8 mouse cellular contexts compared by ENCODE assay signal in genomic region chr12:99883000-99883712, GRCm38 (mm10). TPM values are rescaled to one million over a fixed set of nuclear protein-coding genes. Genes with fewer than 3 reads are reported as not detected.
A peak's percentile ranks its signal among the peaks of the same experiment; 100 is the strongest.
DNase-seq lines count a peak whose midpoint lies in the region; ATAC-seq lines count a peak whose summit lies in the region.

No protein-coding gene starts in this region.

- H3K4me2 ChIP-seq in heart, embryonic 16.5 days (ENCODE audit: low read depth, low read length), result peak overlapping the region; percentile 63
- H3K4me2 ChIP-seq in liver, embryonic 15.5 days, result peak overlapping the region; percentile 99
- H3K4me2 ChIP-seq in neural tube, embryonic 12.5 days (replicated peaks), result peak overlapping the region; percentile 86

- peaks cover 20% of the 10 kb centered on the region for H3K36me3 ChIP-seq in forebrain, embryonic 10.5 days (replicated peaks)
- no peaks in the 10 kb centered on the region for H3K36me3 ChIP-seq in heart, embryonic 16.5 days (ENCODE audit: control insufficient read depth, insufficient read depth)
- H3K36me3 ChIP-seq in liver, embryonic 15.5 days (replicated peaks), result 0 out of 2 replicates have a peak, but pooled peaks cover 3% of the 10 kb centered on the region
- H3K36me3 ChIP-seq in neural tube, embryonic 12.5 days, result peaks cover 3% of the 10 kb centered on the region; the same call in 1 of the 2 replicates

- H3K4me3 ChIP-seq in forebrain, embryonic 10.5 days, result peak overlapping the region; percentile 85
- H3K4me3 ChIP-seq in heart, embryonic 16.5 days (ENCODE audit: low read length), result peak overlapping the region; percentile 69
- peak overlapping the region; percentile 81 for H3K4me3 ChIP-seq in liver, embryonic 15.5 days (replicated peaks)
- peak overlapping the region; percentile 80 for H3K4me3 ChIP-seq in neural tube, embryonic 12.5 days

- peaks cover 36% of the 10 kb centered on the region for H3K4me1 ChIP-seq in forebrain, embryonic 10.5 days
- H3K4me1 ChIP-seq in heart, embryonic 16.5 days (ENCODE audit: control insufficient read depth, insufficient read depth, low read length), result peaks cover 15% of the 10 kb centered on the region
- peaks cover 31% of the 10 kb centered on the region for H3K4me1 ChIP-seq in liver, embryonic 15.5 days (replicated peaks)
- peaks cover 20% of the 10 kb centered on the region for H3K4me1 ChIP-seq in neural tube, embryonic 12.5 days

- peak overlapping the region; percentile 81 for H3K9ac ChIP-seq in heart, embryonic 16.5 days (ENCODE audit: low read length)
- H3K9ac ChIP-seq in liver, embryonic 15.5 days, result peak overlapping the region; percentile 82
- peak overlapping the region; percentile 88; the same call in 1 of the 2 replicates for H3K9ac ChIP-seq in neural tube, embryonic 12.5 days

- H3K27ac ChIP-seq in forebrain, embryonic 10.5 days, result peak overlapping the region; percentile 97
- H3K27ac ChIP-seq in heart, embryonic 16.5 days (ENCODE audit: low read length), result peak overlapping the region; percentile 95; the same call in 1 of the 2 replicates
- peak overlapping the region; percentile 93 for H3K27ac ChIP-seq in liver, embryonic 15.5 days (replicated peaks)
- H3K27ac ChIP-seq in neural tube, embryonic 12.5 days, result no peak overlapping the region

- no peaks in the 10 kb centered on the region; the same call in 1 of the 2 replicates for H3K9me3 ChIP-seq in forebrain, embryonic 10.5 days
- H3K9me3 ChIP-seq in heart, embryonic 16.5 days (replicated peaks; ENCODE audit: control insufficient read depth, low read length), result no peaks in the 10 kb centered on the region
- H3K9me3 ChIP-seq in liver, embryonic 15.5 days (replicated peaks), result no peaks in the 10 kb centered on the region
- no peaks in the 10 kb centered on the region for H3K9me3 ChIP-seq in neural tube, embryonic 12.5 days

- peak; percentile 82 to 86 for DNase-seq in CD8-positive naive resting alpha-beta T cell, adult 2 months (ENCODE audit: low read depth in 2 of 2, low spot score in 2 of 2)
- peak; percentile 98 for DNase-seq in c-Kit-positive CD71-negative TER-119-negative erythroid progenitor cells, embryonic 14.5 days (ENCODE audit: low read depth)
- DNase-seq in forebrain, embryonic 10.5 days (ENCODE audit: extremely low spot score, low spot score), result peak; percentile 95
- DNase-seq in kidney, postnatal 36 days, result peak; percentile 91 to 93
- DNase-seq in telencephalon, adult 2 months (ENCODE audit: low read depth, low spot score), result peak; percentile 84

- under 1% methylated on average over 38 of the region's 38 CpGs for WGBS in forebrain, embryonic 10.5 days
- under 1% methylated on average over 38 of the region's 38 CpGs for WGBS in heart, embryonic 16.5 days
- under 1% methylated on average over 38 of the region's 38 CpGs for WGBS in liver, embryonic 15.5 days (ENCODE audit: insufficient replicate concordance)
- under 1% methylated on average over 38 of the region's 38 CpGs for WGBS in neural tube, embryonic 12.5 days

- ATAC-seq in heart, embryonic 16.5 days (replicated peaks; ENCODE audit: extremely low read depth, insufficient read depth, low FRiP score), result peak; percentile 91
- ATAC-seq in liver, embryonic 15.5 days (ENCODE audit: insufficient read depth), result peak; percentile 86
- peak; percentile 94 for ATAC-seq in neural tube, embryonic 12.5 days (ENCODE audit: low FRiP score, low read depth)

- H3K27me3 ChIP-seq in forebrain, embryonic 10.5 days (ENCODE audit: poor library complexity, severe bottlenecking), result no peaks in the 10 kb centered on the region
- H3K27me3 ChIP-seq in heart, embryonic 16.5 days (ENCODE audit: control insufficient read depth, insufficient read depth, low read length), result no peaks in the 10 kb centered on the region
- no peaks in the 10 kb centered on the region for H3K27me3 ChIP-seq in liver, embryonic 15.5 days
- no peaks in the 10 kb centered on the region for H3K27me3 ChIP-seq in neural tube, embryonic 12.5 days (replicated peaks)

RNA-seq across cellular contexts. Expression of gene Efcab11, which starts 1.1 kb away (rescaled TPM):
- polyA plus RNA-seq in forebrain, embryonic 10.5 days (2016; fragmentation: Nextera tagmentation; extraction: Ambion mirVana), result 24.9 and 25.0 TPM in 2 replicates
- polyA plus RNA-seq in heart, embryonic 16.5 days (2015; fragmentation: Nextera tagmentation; extraction: Ambion mirVana), result 8.8 and 9.7 TPM in 2 replicates
- 4.4 and 5.4 TPM in 2 replicates for polyA plus RNA-seq in liver, embryonic 15.5 days (2015; fragmentation: Nextera tagmentation; extraction: Ambion mirVana)
- 11.2 and 11.6 TPM in 2 replicates for polyA plus RNA-seq in neural tube, embryonic 12.5 days (2016; fragmentation: Nextera tagmentation; extraction: Ambion mirVana)

RNA-seq across cellular contexts. Expression of gene Tdp1, which starts 1.2 kb away (rescaled TPM):
- 90.5 and 95.6 TPM in 2 replicates for polyA plus RNA-seq in forebrain, embryonic 10.5 days (2016; fragmentation: Nextera tagmentation; extraction: Ambion mirVana)
- 27.4 and 30.5 TPM in 2 replicates for polyA plus RNA-seq in heart, embryonic 16.5 days (2015; fragmentation: Nextera tagmentation; extraction: Ambion mirVana)
- 22.8 and 23.3 TPM in 2 replicates for polyA plus RNA-seq in liver, embryonic 15.5 days (2015; fragmentation: Nextera tagmentation; extraction: Ambion mirVana)
- polyA plus RNA-seq in neural tube, embryonic 12.5 days (2016; fragmentation: Nextera tagmentation; extraction: Ambion mirVana), result 57.9 and 62.2 TPM in 2 replicates
